Mouse (Mus musculus) CH12F3 (cell line): ENCODE results near the gene Mzt1.
"Not testable (repeated sequence)": the region's sequence is repeated elsewhere in the genome, so short reads cannot be mapped to it uniquely, and the experiment has no call there.

Source experiments
- in situ Hi-C: fragments of 300-500 bp; cut with MboI; formaldehyde crosslinking; loops from 2 replicates; pipeline ENCODE4 v1.14.3; 2020; ENCODE audit warnings: low sequenced_read_pairs

Gene Mzt1

GRCm38 (mm10) chr14:99046031-99046781, at the start of gene Mzt1, which contains the start of gene Bora:
Mzt1 (minus strand) TSS chr14:99046134.
Bora (plus strand) TSS chr14:99046222.
- in situ Hi-C loops, result no loop called here

- in situ Hi-C loops, result no loop called here
These were observed 43.0 kb upstream of the Mzt1 start for GRCm38 (mm10) chr14:99088947-99089346.

GRCm38 (mm10) chr14:99071146-99071545, 25.2 kb upstream of the Mzt1 start:
- in situ Hi-C loops, result no loop called here

- in situ Hi-C loops, result no loop called here
These were observed 17.2 kb upstream of the Mzt1 start for GRCm38 (mm10) chr14:99063091-99063490.

GRCm38 (mm10) chr14:99060616-99061015, 14.7 kb upstream of the Mzt1 start:
- in situ Hi-C loops, result no loop called here

GRCm38 (mm10) chr14:99058959-99059586, 13.1 kb upstream of the Mzt1 start:
- in situ Hi-C loops, result no loop called here

GRCm38 (mm10) chr14:99046782-99047181, 848 bp upstream of the Mzt1 start:
- in situ Hi-C loops, result no loop called here

GRCm38 (mm10) chr14:99045378-99046030, 430 bp downstream of the Mzt1 start:
- in situ Hi-C loops, result no loop called here

- in situ Hi-C loops, result no loop called here
These were observed 1.2 kb downstream of the Mzt1 start for GRCm38 (mm10) chr14:99044718-99045117.

GRCm38 (mm10) chr14:99044096-99044495, 1.8 kb downstream of the Mzt1 start:
- in situ Hi-C loops, result no loop called here

GRCm38 (mm10) chr14:99043499-99043898, 2.4 kb downstream of the Mzt1 start:
- in situ Hi-C loops, result no loop called here

GRCm38 (mm10) chr14:99041416-99041815, 4.5 kb downstream of the Mzt1 start:
- in situ Hi-C loops, result no loop called here

GRCm38 (mm10) chr14:99039308-99039707, 6.6 kb downstream of the Mzt1 start:
- in situ Hi-C loops, result not testable (repeated sequence)

- in situ Hi-C loops, result no loop called here
These were observed 8.2 kb downstream of the Mzt1 start for GRCm38 (mm10) chr14:99037703-99038102.

GRCm38 (mm10) chr14:99036039-99036438, 9.9 kb downstream of the Mzt1 start:
- in situ Hi-C loops, result no loop called here

- in situ Hi-C loops, result not testable (repeated sequence)
These were observed 11.1 kb downstream of the Mzt1 start for GRCm38 (mm10) chr14:99034851-99035250.

- in situ Hi-C loops, result no loop called here
These were observed 13.3 kb downstream of the Mzt1 start for GRCm38 (mm10) chr14:99032596-99032995.

GRCm38 (mm10) chr14:99031337-99031873, 14.5 kb downstream of the Mzt1 start:
- in situ Hi-C loops, result no loop called here

GRCm38 (mm10) chr14:99029987-99030386, 15.9 kb downstream of the Mzt1 start:
- in situ Hi-C loops, result no loop called here

GRCm38 (mm10) chr14:99022346-99023086, 23.4 kb downstream of the Mzt1 start:
- in situ Hi-C loops, result no loop called here
